Mouse (Mus musculus) liver, embryonic 15.5 days (tissue): ENCODE results near the gene Lyl1. TPM values are rescaled to one million over a fixed set of nuclear protein-coding genes. Genes with fewer than 3 reads are reported as not detected.

Source experiments
- ATAC-seq: fragments of 200-750 bp; cut with Nextera tagmentation; 2 replicates; pipeline ENCODE4 v1.8.0; 2017; ENCODE audit warnings: moderate number of reproducible peaks, mild to moderate bottlenecking, moderate library complexity; ENCODE audit not compliant: insufficient read depth
- H3K27ac ChIP-seq: fragments of 300-500 bp; sonication (generic); replicated peaks from 2 replicates; pipeline ENCODE4 v1.5.1; 2015; ENCODE audit warnings: mild to moderate bottlenecking, inconsistent platforms
- H3K27me3 ChIP-seq: fragments of 300-500 bp; sonication (generic); 2 replicates; pipeline ENCODE4 v1.6.1; 2015; ENCODE audit warnings: mild to moderate bottlenecking, inconsistent platforms
- H3K36me3 ChIP-seq: fragments of 300-500 bp; sonication (generic); replicated peaks from 2 replicates; pipeline ENCODE4 v1.6.1; 2015; ENCODE audit warnings: moderate library complexity, mild to moderate bottlenecking, inconsistent platforms
- H3K4me1 ChIP-seq: fragments of 300-500 bp; sonication (generic); replicated peaks from 2 replicates; pipeline ENCODE4 v1.6.1; 2015; ENCODE audit warnings: inconsistent platforms
- H3K4me2 ChIP-seq: fragments of 300-500 bp; sonication (generic); 2 replicates; pipeline ENCODE4 v1.6.1; 2015; ENCODE audit warnings: moderate library complexity, mild to moderate bottlenecking, inconsistent platforms
- H3K4me3 ChIP-seq: fragments of 300-500 bp; sonication (generic); replicated peaks from 2 replicates; pipeline ENCODE4 v1.5.1; 2015; ENCODE audit warnings: mild to moderate bottlenecking, inconsistent platforms
- H3K9ac ChIP-seq: fragments of 300-500 bp; sonication (generic); 2 replicates; pipeline ENCODE4 v1.6.1; 2015; ENCODE audit warnings: moderate library complexity, mild to moderate bottlenecking, inconsistent platforms
- H3K9me3 ChIP-seq: fragments of 300-500 bp; sonication (generic); replicated peaks from 2 replicates; pipeline ENCODE4 v1.6.1; 2016; ENCODE audit warnings: inconsistent platforms
- WGBS: fragments of 180-500 bp; shearing (Covaris S2); methylation state at CpG from one replicate; pipeline ENCODE4 v1.1.7; 2015; ENCODE audit warnings: mixed read lengths; ENCODE audit not compliant: insufficient replicate concordance; 5-methylcytosine and 5-hydroxymethylcytosine counted together
- polyA plus RNA-seq: library from polyadenylated mRNA; unstranded; fragments of >200 nt; fragmentation: Nextera tagmentation; extraction: Ambion mirVana; gene quantifications from 2 replicates; pipeline ENCODE4 v1.2.1, GENCODE M21; 2015

Gene Lyl1
- polyA plus RNA-seq, 1 experiment from 2014 or later, result 55.3 TPM

DNA sequence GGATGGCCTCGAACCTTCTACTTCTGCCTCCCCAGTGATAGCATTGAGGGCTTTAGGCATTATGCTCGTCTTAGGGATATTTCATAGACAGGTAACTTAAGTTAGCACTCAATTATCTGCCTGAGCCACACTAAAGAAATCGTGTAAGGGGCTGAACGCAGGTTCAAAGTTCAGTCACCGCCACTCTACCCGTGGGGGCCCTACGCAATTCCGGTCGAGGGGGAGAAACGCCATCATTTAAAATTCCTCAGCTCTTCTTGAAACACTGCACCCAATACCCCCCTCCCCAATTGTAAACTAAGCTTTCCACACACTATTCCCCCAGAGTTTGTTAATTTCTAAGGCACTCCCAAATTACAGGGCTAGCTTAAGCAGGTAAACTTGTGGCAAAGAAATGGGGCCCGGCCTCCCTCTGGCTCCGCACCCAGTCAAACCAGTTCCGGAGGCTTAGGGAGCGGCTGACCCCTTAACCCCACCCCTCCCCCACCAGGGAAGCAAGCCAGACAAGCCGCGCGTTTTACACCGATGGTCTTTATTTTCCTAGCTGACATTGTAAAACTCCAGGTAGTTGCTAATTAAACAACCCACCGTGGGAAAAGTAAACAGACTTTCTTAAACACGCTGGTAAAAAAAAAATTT is 40.3 kb upstream of the Lyl1 start:
- Histone ChIP-seq H3K27ac (peak overlapping the region; percentile 96), H3K4me2 (peak overlapping the region; percentile 99), H3K36me3 (no peaks in the 10 kb centered on the region), H3K27me3 (peaks cover 7% of the 10 kb centered on the region; the same call in 1 of the 2 replicates), H3K4me3 (peak overlapping the region; percentile 76), H3K4me1 (peaks cover 84% of the 10 kb centered on the region), H3K9me3 (no peaks in the 10 kb centered on the region), H3K9ac (peak overlapping the region; percentile 84)
- no peak for ATAC-seq
- under 1% methylated on average over 20 of the region's 20 CpGs for WGBS

DNA sequence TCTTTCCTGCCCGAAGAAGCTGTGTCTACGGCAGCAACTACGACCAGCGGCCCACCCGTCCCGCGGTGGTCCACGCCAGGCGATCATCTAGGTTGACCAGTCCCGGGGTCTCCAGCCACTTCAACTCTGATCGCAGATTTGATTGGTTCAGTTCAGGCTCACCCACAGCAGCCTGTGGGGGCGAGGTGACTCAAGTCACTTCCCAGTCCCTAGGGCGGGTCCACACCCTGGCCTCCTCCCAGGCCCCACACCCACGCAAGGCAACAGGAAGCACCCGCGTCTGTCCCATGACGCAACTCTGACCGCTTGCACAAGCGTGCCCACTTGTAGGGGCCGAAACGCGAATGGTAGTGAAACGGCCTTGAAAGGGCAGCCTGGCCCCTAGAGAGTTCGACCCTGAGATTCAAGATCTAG is 39.8 kb upstream of the Lyl1 start:
- Histone ChIP-seq H3K4me2 (peak overlapping the region; percentile 99), H3K27ac (peak overlapping the region; percentile 96), H3K27me3 (0 out of 2 replicates have a peak, but pooled peaks cover 1% of the 10 kb centered on the region), H3K36me3 (no peaks in the 10 kb centered on the region), H3K4me3 (peak overlapping the region; percentile 76), H3K9ac (peak overlapping the region; percentile 84), H3K4me1 (peaks cover 84% of the 10 kb centered on the region), H3K9me3 (no peaks in the 10 kb centered on the region)
- ATAC-seq, result peak; percentile 54
- under 1% methylated on average over 24 of the region's 24 CpGs for WGBS

DNA sequence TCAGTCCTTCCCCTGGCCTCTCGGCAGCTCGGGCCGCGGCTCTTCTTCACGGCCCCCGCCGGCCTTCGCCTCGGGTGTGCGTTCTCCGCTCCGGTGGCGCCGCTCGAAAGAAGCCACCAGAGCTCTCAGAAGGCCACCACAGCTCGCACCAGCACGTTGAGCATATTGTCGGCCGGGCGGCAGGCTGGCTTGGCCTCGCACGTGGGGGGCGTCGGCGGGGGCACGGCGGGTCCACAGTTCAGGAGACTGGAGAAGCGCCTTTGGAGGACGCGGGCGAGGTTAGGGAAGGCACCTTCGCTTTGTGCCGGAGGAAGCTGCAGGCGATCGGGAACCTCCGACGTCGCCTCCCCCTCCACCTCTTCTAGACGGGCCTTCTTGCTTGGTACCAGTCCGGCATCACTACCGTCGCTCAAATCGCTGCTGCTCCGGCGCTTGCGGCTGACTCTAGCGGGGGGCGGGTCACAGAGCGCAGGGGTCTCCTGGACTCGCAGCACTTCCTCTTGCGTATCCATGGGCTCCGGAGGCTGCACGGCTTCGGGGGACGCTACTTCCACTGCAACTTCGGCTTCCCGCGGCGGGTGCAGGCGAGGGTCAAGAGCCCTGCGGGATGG is 39.2 kb upstream of the Lyl1 start:
- peak; percentile 3; the same call in 1 of the 2 replicates for ATAC-seq

DNA sequence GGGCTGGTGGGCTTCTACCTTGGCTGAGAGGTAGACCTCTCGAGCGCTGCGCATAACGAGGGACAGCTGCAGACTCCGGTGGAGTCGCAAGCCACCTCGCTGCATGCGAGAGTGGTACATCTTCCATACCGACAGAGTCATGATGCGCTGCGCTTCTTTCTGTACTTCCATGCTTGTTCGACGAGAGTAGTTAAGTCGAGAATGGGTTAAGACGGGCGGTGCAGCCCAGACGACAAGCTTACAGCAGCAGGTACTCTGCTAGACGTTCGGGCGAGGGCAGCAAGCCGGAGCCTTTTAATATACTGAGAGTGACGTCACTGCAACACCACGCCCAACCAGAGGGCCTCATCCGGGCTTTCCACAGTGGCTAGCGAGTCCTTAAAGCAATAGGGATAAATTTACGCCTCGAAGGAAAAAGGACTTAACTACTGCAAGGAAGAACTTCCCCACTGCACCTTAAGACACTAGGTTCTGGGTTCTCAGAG is 38.6 kb upstream of the Lyl1 start, which contains the start of gene Ier2:
Gene Ier2 (minus strand): TSS at position 272 of the 485 bp plus-strand sequence.
- H3K9ac ChIP-seq, result peak within 1 kb of the TSS; percentile 84
- WGBS, result under 1% methylated on average over 27 of the region's 27 CpGs
- no peaks in the 10 kb centered on the region for H3K9me3 ChIP-seq
- H3K36me3 ChIP-seq, result no peaks in the 10 kb centered on the region
- ATAC-seq, result peak; percentile 65
- no peaks in the 10 kb centered on the region for H3K27me3 ChIP-seq
- peak within 1 kb of the TSS; percentile 99 for H3K4me2 ChIP-seq
- peak within 1 kb of the TSS; percentile 76 for H3K4me3 ChIP-seq
- H3K27ac ChIP-seq, result peak within 1 kb of the TSS; percentile 96
- peaks cover 81% of the 10 kb centered on the region for H3K4me1 ChIP-seq

More for the DNA sequence above, 39.2 kb upstream of the Lyl1 start:
- no peaks in the 10 kb centered on the region for H3K9me3 ChIP-seq
- peak overlapping the region; percentile 96 for H3K27ac ChIP-seq
- H3K4me1 ChIP-seq, result peaks cover 84% of the 10 kb centered on the region
- H3K4me3 ChIP-seq, result peak overlapping the region; percentile 76
- under 1% methylated on average over 61 of the region's 61 CpGs for WGBS
- H3K36me3 ChIP-seq, result no peaks in the 10 kb centered on the region
- H3K4me2 ChIP-seq, result peak overlapping the region; percentile 99
- H3K27me3 ChIP-seq, result no peaks in the 10 kb centered on the region
- H3K9ac ChIP-seq, result peak overlapping the region; percentile 84

DNA sequence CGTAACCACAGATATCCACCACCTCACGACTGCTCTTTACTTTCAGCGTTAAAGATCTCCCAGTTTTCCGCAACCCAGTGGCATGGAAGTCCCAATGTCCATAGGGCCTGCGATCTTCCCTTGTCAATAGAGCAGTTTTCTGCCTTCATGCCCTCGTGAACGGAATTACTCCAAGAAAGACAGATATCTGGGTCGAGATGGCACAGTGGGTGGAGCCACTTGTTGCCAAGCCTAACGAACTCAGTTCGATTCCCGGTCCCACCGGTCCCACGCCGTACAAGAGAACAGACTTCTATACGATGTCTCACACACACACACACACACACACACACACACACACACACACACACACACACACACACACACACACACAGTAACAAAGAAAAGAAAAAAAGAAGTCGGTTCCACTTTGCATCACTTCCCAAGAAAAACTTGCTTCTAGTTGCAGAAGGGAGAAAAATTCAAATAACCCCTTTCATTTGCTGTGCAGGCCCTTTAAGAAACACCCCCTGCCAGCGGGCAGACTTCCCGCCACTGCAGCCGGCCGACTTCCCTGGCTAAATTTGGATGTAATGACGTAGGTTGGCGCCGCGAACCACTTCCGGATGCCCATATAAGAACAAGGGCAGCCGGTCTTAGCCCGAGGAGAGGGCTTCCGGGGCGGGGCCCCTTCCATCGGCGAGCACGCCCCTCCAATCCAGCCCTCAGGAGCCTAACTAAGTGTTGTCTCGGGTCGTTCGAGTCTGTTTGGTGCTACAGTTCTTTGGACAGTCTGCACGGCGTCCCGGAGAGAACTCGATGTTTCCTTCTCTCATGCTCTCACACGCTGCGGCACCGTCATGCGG is 37.6 kb upstream of the Lyl1 start:
- H3K27ac ChIP-seq, result peak overlapping the region; percentile 96
- ATAC-seq, result peak; percentile 77
- peaks cover 82% of the 10 kb centered on the region for H3K4me1 ChIP-seq

DNA sequence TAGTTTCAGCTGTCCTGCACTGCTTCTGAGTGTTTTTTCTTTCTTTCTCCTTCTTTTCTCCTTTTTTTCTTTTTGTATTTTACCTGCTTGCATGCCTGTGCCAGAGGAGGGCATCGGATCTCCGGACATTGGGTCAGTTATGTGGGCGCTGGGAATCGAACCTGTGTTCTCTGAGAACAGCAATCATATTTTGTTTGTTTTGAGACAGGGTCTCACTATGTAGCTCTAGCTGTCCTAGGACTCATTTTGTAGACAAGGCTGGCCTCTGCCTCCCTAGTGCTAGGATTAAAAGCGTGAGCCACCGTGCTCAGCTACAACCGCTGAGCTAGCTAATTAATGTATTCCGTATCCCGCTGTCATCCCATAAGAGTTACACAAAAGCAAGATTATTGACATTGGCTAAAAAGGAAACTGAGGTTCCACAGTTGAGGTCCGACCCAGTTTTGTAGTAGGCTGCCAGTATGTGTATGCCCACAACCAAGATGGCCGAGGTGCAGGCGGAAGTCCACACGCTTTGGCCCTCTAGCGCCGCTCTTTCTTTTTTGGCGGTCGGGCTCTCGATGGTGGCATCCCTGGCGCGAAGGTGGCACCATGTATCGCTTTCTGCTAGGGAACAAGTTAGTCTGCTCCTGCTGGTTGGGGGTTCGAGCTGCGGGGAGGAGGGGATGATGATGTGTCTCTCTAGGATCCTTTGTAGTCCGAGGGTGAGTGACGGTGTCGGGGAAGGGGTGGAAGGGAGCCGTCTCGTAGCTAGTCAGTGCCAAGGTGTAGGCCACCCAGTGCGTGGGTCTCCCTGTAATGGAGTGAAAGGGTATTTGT is 36.5 kb upstream of the Lyl1 start:
- ATAC-seq, result peak; percentile 37
- Histone ChIP-seq H3K36me3 (no peaks in the 10 kb centered on the region), H3K27me3 (no peaks in the 10 kb centered on the region), H3K4me1 (peaks cover 76% of the 10 kb centered on the region), H3K4me2 (peak overlapping the region; percentile 99), H3K27ac (peak overlapping the region; percentile 96), H3K4me3 (peak overlapping the region; percentile 76), H3K9me3 (no peaks in the 10 kb centered on the region), H3K9ac (peak overlapping the region; percentile 84)
- WGBS, result under 1% methylated on average over 29 of the region's 29 CpGs

More for the DNA sequence above, 37.6 kb upstream of the Lyl1 start:
- H3K4me3 ChIP-seq, result peak overlapping the region; percentile 76
- H3K27me3 ChIP-seq, result no peaks in the 10 kb centered on the region
- H3K4me2 ChIP-seq, result peak overlapping the region; percentile 99
- H3K9ac ChIP-seq, result peak overlapping the region; percentile 84
- no peaks in the 10 kb centered on the region for H3K36me3 ChIP-seq
- WGBS, result 3% methylated on average over 43 of the region's 43 CpGs
- H3K9me3 ChIP-seq, result no peaks in the 10 kb centered on the region

DNA sequence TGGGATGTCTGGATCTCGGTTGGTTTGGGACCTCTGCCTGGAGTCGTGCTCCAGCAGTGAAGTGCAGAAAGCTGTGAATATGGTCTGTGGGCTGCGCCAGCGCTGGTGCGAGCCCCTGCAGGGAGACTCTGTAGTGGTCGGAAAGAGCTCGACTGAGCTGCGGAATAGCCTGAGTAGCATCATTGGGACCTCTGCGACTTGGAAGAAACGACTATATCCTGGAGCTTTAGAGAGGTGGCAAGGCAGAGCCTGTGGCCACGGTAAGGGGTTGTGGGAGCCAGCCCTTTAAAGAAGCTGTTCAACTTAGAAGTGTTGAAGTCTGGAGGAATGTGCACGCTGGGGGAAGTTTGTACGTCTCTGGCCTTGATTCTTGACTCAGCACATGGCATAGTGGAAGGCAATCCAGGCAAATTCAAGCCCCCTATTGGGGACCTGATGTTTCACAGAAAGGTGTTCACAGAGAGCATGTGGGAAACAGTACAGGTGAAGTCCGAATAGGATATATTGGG is 35.8 kb upstream of the Lyl1 start:
- H3K4me2 ChIP-seq, result peak overlapping the region; percentile 99
- H3K4me1 ChIP-seq, result peaks cover 74% of the 10 kb centered on the region
- no peaks in the 10 kb centered on the region for H3K9me3 ChIP-seq
- WGBS, result 1% methylated on average over 14 of the region's 14 CpGs
- no peaks in the 10 kb centered on the region for H3K36me3 ChIP-seq
- H3K27me3 ChIP-seq, result no peaks in the 10 kb centered on the region
- peak overlapping the region; percentile 84 for H3K9ac ChIP-seq
- ATAC-seq, result no peak
- H3K27ac ChIP-seq, result peak overlapping the region; percentile 96
- peak overlapping the region; percentile 76 for H3K4me3 ChIP-seq

DNA sequence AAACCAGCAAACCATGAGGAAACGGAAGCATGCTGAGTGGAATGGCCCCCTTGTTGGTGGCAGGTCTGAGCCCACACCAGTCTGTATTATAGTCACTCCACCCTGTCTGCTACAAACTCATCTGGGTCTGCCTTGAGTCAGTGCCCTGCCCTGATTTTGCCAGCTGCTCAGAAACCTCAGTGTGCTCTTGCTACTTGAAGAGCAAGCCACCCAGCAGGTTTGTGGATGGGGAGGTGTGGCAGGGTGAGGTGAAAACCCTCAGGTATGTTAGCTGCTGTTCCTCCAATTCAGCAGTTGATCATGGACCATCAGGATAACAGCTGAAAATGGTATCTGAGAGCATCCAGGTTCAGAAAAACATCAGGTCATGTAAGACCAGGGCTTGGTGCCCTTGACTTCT is 33.2 kb upstream of the Lyl1 start:
- H3K9ac ChIP-seq, result no peak overlapping the region
- no peak overlapping the region for H3K4me2 ChIP-seq
- H3K27me3 ChIP-seq, result no peaks in the 10 kb centered on the region
- H3K36me3 ChIP-seq, result peaks cover 19% of the 10 kb centered on the region
- 67% methylated on average over 1 of the region's 1 CpGs for WGBS
- H3K4me1 ChIP-seq, result peaks cover 52% of the 10 kb centered on the region
- no peak for ATAC-seq
- H3K27ac ChIP-seq, result no peak overlapping the region
- H3K9me3 ChIP-seq, result no peaks in the 10 kb centered on the region
- H3K4me3 ChIP-seq, result no peak overlapping the region

DNA sequence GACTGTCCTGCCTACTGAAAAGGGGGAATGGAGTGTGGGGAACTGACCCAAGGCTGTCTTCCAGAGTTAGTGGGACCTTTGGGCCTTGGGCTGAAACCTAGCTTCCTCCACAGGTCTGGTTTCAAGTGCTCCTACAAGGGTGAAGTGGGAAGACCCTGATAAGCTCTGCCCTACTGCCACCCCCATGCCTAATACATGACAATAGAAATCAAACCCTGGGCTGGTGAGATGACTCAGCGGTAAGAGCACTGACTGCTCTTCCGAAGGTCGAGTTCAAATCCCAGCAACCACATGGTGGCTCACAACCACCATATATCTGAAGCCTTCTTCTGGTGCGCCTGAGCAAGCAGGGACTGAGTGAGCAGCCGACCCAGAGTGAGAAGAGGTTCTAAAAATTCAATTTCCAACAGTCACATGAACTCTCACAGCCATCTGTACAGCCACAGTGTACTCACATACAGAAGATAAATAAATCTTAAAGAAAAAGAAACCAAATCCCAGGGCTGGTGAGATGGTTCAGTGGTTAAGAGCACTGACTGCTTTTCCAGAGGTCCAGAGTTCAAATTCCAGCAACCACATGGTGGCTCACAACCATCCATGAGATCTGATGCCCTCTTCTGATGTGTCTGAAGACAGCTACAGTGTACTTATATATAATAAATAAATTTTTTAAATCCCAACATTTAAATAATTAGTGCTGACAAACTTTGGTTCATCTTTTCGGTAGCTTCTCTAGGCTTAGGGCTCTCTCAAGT is 32.3 kb upstream of the Lyl1 start:
- no peak overlapping the region for H3K4me3 ChIP-seq
- H3K9me3 ChIP-seq, result no peaks in the 10 kb centered on the region
- H3K36me3 ChIP-seq, result peaks cover 27% of the 10 kb centered on the region
- no peak for ATAC-seq
- no peak overlapping the region for H3K27ac ChIP-seq
- no peak overlapping the region for H3K9ac ChIP-seq
- no peaks in the 10 kb centered on the region for H3K27me3 ChIP-seq
- peaks cover 45% of the 10 kb centered on the region for H3K4me1 ChIP-seq
- 53% methylated on average over 6 of the region's 6 CpGs for WGBS
- no peak overlapping the region for H3K4me2 ChIP-seq
